Mouse (Mus musculus): ENCODE measurements around the gene Rgcc.
A peak's percentile ranks its signal among the peaks of the same experiment; 100 is the strongest.

Gene Rgcc

DNA sequence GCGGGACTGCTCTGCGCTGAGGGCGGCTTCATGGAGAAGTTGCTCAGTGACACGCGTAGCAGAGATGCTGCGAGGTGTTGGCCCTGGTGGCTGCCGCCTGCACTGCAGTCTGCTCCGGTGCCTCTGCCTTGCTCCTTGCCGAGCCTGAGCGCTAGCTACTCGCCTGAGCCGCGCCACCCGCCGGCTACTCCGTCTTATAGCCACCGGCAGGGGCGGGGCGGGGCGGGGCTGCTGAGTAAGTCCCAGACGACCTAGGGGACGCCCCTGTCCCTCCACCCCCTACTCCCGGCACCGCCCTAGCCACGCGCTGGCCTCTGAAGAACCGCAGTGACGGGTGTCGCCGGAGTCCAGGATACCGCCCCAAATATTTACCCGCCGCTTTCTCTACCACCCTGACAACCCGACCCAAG, at the start of gene Rgcc:
Gene Rgcc, minus strand, starts transcription at position 180 of the 410 bp plus-strand sequence.
- DNase-seq (ENCODE audit: low spot score in 2 of 2), result peak; percentile 80 to 92

DNA sequence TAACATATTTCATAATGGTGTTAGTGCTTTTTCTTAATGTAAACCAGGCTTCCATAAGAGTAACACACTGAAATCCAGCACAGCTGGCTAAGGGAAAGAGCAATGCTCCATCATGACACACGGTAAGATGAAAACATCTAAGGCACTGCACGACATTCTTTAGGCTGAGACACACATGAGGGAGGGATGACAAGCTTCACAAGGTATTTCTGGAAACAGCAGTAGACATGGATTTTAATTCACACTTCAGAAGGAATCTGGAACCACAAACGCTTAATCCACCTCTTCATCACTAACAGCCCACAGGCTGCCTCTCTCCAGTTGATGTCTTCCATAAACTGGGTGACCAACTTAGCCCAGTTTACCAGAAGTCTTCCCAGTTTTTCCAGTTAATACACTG, 44.9 kb upstream of the Rgcc start:
- no peak for DNase-seq (ENCODE audit: low spot score in 2 of 2)

DNA sequence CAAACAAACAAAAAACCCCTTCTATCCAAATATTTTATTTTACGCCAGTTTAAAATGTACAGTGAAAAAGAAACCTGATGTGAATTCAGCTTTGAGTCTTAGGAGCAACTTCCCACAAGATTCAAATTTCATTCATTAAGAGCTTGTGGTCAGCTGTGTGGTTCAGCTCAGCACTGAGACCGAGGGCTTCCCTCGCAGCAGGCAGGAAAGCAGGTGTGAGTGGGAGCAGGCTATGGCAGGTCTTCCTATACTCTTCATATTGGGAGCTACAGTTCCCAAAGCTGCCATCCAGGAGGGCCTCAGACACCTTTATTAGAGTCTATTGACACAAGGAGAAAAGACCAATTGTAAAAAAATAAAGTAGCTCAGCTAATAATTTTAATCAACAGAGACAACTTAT, 34.2 kb upstream of the Rgcc start:
- DNase-seq (ENCODE audit: low spot score in 2 of 2), result no peak

DNA sequence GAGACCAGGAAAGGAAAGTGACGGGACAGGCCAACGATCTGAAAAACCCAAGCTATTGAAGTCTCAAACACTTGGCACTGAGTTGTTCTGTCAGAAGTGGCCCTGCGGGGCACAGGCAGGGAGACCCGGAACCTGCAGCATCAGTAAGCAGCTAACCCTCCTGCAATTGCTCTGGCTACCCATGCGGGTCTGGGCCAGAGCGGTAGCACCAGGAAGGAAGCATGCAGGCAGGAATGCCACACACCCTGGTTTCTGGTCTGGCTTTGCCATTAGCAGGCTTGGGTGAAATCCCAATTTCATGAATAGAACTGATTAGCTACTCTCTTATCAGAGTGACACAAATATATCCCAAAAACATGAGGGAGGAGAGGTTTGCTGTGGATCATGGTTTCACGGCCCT, 30.5 kb upstream of the Rgcc start:
- no peak for DNase-seq (ENCODE audit: low spot score in 2 of 2)

DNA sequence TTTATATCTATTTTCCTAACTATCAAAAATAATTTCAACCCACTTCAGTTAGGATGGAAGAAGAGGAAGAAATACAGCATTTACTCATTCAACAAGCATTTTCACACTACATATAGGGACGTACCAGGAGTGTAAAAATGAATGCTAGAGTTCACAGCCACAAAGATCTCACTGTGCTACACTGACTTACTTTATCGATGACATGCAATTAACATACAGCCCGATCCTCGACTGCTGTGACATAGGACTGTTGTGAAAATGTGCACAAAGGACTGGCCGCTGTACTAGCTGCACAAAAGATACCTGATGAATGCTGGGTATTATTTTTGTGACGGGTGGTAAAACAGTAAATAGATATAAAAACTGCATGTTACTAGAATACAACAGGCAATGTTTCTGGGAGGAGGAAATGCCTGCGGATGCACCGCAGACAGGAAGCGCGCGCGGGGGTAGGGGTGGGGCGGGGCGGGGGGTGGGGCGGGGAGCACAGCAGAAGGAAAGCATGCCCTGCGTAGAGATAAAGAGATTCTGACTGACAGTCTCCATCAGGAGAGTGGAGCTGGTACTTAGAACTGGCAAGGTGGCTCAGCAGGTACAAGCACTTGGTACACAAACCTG, 29.6 kb upstream of the Rgcc start:
- no peak for DNase-seq (ENCODE audit: low spot score in 2 of 2)

DNA sequence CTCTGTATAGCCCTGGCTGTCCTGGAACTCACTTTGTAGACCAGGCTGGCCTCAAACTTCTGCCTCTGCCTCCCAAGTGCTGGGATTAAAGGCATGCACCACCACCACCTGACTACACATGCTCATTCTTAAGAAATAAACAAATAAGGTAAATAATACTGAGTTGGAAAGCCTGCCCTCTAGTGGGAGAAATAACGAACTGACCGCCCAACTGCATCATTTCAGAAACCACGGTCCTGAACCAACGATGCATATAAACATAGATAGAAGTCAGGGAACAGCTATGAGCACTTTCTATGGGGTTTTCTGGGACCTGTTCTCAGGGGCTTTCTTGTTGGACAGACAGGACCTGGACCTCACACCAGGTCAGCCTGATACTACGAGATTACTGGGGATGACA, 25.6 kb upstream of the Rgcc start:
- DNase-seq (ENCODE audit: low spot score in 2 of 2), result peak in 1 of 2 experiments; percentile 43

DNA sequence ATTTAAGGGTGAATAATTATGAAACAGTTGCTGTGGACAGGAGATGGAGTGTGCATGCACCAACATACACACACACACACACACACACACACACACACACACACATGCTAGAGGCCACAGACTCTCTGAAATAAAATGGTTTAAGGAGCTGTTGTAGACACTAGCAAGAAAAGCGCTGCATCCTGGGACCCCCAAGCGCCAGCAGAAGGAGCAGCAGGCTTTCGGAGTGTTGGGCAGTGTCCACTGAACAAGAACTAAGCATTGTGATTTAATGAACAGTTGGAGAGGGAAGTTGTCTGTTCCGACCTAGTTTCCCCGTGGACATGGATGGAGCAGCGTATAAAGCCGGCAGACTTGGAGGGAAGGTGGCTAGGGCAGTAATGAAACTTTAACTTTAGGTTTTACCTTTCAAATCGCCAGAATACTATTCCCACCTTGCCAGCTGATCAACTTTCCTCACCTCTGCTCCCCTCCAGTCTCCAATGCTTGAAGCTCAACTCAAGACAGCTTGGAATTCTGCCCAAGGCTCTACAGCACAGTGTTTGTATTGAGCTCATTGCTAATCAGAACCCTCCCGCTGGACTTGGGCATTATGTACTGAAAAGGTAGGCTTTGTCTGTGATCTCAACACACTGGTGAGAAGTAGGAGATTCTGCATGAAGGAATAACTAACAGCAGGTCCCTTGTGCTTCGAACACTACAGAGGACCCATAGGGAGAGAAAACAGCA, 22.8 kb upstream of the Rgcc start:
- no peak for DNase-seq (ENCODE audit: low spot score in 2 of 2)

DNA sequence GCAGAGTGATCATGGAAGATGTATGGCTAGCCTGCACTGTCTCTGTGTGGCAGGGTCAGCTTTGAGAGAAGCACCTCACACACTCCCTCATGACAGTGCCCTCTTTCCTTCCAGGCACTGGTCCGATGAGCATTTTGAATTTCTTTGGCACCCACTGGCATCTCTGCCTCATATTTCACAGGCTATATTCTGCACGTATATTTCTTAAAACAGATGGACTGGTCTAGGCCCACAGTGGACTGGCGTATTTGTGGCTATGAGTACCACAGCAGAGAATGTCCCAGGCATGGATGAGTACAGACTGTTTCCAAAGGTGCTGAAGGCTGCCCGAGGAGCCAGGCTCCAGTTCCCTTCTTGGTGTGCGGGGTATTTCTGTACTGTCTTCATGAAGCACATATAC, 20.4 kb upstream of the Rgcc start:
- no peak for DNase-seq (ENCODE audit: low spot score in 2 of 2)

DNA sequence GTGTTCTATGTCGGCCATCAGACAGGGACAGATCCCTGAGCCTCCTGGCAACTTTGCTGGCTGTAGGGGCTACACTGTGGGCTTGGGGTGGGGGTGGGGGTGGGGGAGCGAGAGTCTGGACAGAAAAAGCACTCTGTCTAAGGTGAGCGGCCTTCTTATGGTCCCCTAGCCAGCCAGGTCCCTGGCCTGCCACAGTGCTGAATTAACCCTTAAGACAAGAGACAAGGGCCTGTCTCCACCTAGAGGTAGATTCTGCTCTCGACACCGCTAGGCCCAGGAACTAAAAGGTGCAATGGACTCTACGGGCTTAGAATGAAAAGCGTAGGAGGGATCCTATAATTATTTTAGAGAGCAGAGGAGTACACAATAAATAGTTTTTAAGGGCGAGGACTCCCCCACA, 19.7 kb upstream of the Rgcc start:
- no peak for DNase-seq (ENCODE audit: low spot score in 2 of 2)

DNA sequence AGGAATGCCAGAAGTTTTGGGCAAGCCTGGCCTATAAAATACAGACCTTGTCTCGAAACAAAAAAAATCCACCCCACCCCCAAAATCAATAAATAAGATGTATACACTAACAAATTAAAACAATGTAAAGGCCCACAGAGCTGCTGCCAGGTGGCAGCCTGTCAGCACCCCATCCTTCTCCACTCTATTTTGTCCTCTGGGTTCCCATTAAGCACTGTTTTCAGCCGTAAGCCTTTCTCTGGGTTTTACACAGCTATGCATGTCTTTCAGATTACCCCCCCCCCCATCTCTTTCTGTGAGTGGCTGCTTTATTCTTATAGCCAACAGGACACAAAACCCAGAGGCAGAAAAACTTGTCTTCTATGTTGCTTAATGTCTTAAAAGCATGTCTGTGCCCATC, 16.2 kb upstream of the Rgcc start:
- no peak for DNase-seq (ENCODE audit: low spot score in 2 of 2)

DNA sequence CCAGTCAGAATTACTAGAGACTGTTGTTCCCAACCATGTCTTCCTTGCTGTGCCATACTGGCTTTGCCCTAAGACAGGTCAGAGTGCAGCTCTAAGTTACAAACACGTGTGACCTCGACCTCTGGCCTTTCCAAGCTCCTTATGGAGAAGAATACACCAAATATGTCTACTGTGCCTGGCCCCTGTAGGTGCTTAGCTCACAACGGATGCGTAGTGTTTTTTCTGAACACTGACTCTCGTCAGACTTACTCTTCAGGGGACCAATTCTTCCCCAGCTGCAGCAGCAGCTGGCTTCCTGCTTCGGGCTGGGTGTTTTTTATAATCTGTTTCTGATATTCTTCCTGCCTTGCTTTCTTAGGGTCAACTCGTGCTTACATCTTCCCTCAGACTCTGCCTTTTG, 14.4 kb upstream of the Rgcc start:
- DNase-seq (ENCODE audit: low spot score in 2 of 2), result no peak

DNA sequence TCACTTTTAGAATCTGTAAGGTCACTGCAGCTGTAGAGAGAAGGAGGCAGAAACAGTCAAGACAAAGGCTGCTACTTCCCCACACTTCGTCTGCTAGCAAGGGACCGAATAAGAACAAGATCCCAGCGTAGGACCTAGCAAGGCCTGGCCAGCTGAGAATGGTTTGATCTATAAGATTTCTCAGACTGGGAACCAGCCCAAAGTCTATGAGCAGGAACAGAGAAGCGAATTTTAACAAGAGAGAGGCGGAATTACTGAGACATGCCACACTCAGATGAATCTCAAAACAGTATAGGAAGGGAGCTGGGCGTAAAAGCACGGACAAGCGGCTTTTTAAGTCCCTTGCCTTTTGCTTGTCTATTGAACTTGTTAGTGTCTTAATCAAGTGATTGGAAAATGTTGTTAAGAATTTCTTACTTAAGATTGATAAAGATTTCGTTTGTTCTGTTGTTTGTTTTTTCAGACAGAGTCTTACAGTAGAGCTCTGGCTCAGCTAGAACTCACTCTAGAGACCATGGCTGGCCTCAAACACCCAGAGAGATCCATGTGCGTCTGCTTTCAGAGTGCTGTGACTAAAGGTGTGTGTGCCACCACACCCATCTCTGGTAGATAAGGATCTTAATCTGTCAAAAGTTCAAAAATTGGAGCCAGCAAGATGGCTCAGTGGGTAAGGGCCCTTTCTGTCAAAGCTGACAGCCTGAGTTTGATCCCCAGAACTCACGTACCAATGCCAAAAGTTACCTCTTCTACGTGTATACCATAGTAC, 13.0 kb upstream of the Rgcc start:
- no peak for DNase-seq (ENCODE audit: low spot score in 2 of 2)

DNA sequence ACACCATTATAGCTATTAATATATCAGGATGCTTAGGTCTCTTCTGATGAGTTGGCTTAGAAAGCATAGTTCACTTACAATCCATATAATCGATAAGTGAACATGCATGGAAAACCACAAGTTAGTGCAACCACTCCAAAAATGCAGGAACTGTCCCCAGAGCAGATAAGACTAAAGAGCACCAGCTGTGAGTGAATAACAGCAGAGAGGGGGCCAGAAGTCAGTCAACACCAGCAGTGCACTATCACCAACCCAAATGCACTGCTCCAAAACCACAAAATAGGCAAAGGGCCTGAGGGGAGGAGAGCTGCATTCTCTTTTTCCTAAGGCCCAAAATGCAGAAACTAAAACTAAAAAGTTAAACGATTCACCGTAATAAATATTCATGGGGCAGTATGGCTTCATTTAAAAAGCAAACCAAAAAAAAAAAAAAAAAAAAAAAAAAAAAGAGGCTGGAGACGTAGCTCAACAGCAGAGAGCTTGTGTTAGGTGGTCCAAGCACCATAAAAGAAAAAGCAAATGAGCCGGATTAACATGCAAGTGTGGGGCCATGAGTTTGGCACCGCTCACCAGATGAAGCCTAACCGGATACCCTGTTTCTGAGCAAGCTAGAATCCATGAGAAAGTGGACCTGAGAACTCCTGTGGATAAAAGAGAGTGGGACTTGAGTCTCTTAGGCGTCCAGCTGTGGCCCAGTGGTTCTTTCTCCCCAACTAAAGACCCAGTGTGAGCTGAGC, 12.2 kb upstream of the Rgcc start:
- peak in 1 of 2 experiments; percentile 24 for DNase-seq (ENCODE audit: low spot score in 2 of 2)

DNA sequence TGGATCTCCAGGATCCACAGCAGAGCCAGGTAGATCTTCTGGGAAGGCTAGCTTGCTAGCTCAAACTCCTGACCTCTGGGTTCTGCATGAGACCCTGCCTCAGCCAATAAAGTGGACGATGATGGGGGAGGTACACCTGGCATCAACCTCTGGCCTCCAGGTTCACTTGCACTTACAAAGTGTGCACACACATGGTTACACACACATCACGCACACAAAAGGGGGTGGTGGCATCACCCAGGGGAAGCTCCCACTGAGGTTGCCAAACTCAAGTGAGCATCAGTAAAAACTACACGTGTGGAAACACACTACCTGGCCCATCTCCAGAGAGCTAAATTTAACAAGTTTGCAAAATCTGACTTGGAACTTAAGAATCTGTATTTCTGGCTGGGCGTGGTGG, 11.3 kb upstream of the Rgcc start:
- DNase-seq (ENCODE audit: low spot score in 2 of 2), result no peak

DNA sequence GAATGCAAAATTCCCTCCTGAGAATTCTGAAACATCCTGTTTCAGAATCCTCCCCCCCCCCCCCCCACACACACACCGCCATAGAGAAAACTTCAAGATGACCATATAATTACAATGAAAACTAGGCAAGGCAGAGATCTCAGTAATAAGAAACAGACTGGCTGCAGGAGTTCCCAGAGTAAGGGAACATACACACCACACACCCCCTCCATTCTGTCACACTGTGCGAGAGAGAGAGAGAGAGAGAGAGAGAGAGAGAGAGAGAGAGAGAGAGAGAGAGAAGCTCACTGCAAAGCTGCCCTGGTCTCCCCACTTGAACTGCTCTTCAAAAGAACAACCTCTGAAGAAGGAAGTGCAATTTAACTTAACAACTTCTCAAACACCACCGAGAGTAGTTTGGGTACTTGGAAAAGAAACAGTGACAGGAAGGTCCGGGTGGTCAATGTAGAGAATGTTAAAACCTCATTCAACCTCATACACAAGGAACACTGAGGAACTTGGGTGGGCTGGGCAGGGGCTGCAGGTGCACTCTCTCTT, 10.5 kb upstream of the Rgcc start:
- no peak for DNase-seq (ENCODE audit: low spot score in 2 of 2)

DNA sequence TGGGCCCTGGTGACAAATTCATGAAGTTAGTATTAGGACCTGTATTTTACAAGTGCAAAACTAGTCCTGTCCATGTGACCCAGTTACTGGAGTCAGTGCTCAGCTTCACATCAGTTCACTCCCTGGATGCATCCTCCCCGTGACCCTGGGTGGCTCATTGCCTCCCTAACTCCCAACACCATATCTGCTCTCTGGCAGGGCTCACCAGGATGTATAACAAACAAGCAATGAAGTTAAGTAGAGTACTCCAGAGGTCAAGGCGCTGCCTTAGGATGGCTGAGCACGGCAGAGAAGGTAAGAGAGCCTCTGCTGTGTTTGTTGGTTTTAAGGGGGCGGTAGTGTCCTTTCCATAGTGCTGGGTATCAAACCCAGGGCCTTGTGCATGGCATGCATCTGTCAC, 7.7 kb upstream of the Rgcc start:
- no peak for DNase-seq (ENCODE audit: low spot score in 2 of 2)

DNA sequence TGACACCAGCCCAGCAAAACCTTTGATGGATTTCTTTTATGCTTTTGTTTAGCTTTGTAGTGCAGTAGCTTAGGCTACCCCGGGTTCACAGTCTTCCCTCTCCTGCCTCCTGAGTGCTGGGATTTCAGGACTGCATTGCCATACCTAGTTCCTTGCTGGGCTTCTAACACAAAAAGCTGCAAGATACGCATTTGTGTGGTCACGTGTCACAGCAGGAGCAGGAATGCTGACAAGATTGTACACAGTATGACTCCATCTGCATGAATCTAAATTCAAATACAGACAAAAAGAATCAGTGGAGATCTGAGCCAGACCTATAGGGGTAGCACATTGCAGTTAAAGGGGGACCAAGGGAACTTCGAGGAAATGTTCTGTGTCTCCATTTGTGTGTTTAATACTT, 6.9 kb upstream of the Rgcc start:
- DNase-seq (ENCODE audit: low spot score in 2 of 2), result no peak

DNA sequence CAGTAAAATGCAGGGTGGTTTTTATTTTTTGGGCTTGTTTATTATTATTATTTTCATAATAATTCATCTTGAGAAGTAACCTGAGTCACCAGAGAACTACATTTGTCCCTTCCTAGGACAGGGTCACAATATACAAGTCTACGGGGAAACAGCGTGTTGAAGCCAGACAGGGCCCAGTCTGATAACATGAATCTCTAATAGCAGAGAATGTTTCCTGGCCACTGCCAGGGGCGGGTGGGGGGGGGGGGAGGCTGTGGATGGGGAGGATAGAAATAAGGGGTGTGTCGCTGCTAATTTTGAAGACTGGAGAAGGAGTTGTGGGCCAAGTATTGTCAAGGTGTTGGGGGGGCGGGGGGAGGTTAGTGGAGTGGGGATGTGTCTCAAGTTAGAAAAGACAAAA, 6.5 kb upstream of the Rgcc start:
- no peak for DNase-seq (ENCODE audit: low spot score in 2 of 2)

DNA sequence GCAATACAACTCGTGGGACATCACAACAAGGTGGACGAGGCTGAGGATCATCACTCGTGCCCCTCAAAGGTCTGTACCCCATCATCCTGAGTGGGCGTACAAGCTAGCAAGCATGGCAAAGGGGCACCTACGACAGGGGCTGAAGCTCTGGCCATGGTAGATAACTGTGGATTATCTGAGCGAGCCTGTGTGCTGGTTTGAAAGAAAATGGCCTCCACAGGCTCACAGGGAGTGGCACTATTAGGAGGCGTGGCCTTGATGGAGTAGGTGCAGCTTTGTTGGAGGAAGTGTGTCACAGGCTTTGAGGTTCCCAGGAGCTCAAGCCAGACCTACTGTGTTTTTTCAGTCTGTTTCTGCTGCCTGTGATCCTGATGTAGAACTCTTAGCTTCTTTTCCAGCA, 5.7 kb upstream of the Rgcc start:
- DNase-seq (ENCODE audit: low spot score in 2 of 2), result no peak

DNA sequence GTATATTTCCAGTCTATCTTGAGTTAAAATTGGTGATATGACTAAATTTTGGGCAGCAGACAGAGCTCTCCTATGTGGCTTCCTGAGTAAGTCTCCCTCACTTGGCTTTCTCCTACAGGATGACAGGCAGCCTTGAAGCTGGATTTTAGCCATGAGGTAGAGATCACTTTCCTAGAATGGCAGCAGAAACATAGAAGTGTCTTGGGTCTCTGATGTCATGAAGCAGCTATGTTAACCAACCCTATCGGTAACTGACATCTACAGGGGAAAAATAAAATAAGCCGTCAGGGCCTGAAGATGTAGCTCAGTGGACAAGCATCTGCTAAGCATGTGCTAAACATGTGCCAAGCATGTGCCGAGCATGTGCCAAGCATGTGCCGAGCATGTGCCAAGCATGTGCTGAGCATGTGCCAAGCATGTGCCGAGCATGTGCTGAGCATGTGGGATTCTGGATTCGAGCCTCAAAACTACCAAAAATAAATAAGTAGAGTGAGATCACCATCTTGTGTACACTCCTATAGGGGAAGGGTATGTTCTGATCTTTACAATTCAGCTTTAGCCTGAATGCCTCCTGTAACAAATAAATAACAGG, 3.5 kb upstream of the Rgcc start:
- no peak for DNase-seq (ENCODE audit: low spot score in 2 of 2)

DNA sequence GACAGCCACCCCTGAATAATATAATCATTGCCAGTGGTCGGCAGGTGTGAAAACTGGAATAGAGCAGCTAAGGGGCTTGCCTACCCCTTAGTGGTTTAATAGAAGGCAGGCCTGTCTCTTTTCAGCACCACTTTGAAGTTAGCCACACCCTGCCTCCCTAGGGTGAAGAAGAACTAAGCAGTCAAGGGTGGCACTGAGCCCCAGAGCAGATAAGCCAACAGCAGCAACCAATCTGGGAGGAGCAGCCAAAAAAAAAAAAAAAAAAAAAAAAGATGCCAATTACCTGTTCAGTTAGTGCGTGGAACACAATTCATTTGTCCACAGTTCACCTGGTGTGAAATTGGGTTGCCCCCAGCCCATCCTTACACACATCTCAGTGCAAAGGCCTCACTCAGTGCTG, 1.7 kb upstream of the Rgcc start:
- DNase-seq (ENCODE audit: low spot score in 2 of 2), result no peak

All from left cerebral cortex, adult 9 months (tissue).